Mouse (Mus musculus): ENCODE data around the gene Atad3a.

Atad3a gene

GRCm38 (mm10) chr4:155739152-155739551 is 21.7 kb downstream of the Atad3a start:
- DNase-seq (ENCODE audit: low spot score), result no peak

- DNase-seq (ENCODE audit: low spot score), result no peak
Measured at GRCm38 (mm10) chr4:155738262-155738661, 22.6 kb downstream of the Atad3a start.

DNA sequence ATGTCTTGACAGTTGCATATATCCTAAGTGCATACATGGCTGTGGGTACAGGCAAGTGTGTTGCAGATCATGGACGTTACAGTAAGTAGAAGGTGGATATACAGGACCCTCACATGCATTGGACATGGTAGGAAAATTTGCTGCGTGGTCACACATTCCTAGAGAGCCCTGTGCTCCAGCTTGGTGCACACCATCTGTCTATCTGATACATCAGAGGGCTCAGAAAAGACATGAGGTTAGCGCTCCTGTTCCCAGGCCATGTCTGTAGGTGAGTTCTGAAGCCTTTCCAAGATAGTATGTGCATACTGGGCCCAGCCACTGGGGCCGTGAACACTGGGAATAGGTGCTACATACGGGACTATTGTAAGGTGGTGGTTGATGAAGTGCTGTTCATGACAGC is 24.5 kb downstream of the Atad3a start:
- DNase-seq (ENCODE audit: low spot score), result no peak

GRCm38 (mm10) chr4:155735788-155736187 is 25.1 kb downstream of the Atad3a start:
- DNase-seq (ENCODE audit: low spot score), result no peak

DNA sequence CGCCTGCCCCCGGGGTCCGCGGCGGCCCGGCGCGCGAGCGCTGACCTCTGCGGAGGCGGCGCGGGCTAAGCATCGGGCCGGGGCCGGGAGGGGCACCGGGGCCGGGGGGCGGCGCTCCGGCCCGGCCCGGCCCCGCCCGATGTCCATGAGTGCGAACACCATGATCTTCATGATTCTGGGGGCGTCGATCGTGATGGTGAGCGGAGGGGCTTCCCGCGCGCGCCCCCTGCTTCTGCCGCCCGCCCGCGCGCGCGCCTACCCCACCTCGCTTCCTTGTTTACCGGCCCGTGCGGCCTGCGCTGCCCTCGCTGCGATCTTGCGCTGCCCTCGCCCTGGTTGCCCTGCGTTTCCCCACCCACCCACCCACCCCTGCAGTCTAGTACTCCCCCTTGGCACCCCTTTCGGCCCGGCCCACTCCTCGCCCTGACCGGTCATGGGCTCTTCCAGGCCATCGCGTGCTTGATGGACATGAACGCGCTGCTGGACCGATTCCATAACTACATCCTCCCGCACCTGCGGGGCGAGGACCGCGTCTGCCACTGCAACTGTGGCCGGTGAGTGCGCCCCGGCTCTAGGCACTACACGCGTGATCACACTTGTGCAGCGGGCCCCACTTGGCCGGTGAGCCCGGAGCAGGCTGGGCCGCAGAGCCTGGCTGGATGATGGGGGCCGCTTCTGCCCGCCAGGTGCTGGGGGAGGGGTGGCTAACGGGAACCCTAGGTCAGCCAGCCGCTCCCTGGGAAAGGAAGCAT is 25.8 kb downstream of the Atad3a start:
- DNase-seq (ENCODE audit: low spot score), result peak; percentile 63

- DNase-seq (ENCODE audit: low spot score), result peak; percentile 95
Measured at GRCm38 (mm10) chr4:155734350-155734941, 26.4 kb downstream of the Atad3a start, which contains the start of gene Tmem240. TSS of gene Tmem240 (plus strand) at chr4:155734800.

- no peak for DNase-seq (ENCODE audit: low spot score)
Measured at GRCm38 (mm10) chr4:155733267-155733666, 27.6 kb downstream of the Atad3a start.

- DNase-seq (ENCODE audit: low spot score), result no peak
Measured at GRCm38 (mm10) chr4:155727993-155728392, 32.9 kb downstream of the Atad3a start.

GRCm38 (mm10) chr4:155721668-155722083 is 39.2 kb downstream of the Atad3a start:
- DNase-seq (ENCODE audit: low spot score), result peak; percentile 33

DNA sequence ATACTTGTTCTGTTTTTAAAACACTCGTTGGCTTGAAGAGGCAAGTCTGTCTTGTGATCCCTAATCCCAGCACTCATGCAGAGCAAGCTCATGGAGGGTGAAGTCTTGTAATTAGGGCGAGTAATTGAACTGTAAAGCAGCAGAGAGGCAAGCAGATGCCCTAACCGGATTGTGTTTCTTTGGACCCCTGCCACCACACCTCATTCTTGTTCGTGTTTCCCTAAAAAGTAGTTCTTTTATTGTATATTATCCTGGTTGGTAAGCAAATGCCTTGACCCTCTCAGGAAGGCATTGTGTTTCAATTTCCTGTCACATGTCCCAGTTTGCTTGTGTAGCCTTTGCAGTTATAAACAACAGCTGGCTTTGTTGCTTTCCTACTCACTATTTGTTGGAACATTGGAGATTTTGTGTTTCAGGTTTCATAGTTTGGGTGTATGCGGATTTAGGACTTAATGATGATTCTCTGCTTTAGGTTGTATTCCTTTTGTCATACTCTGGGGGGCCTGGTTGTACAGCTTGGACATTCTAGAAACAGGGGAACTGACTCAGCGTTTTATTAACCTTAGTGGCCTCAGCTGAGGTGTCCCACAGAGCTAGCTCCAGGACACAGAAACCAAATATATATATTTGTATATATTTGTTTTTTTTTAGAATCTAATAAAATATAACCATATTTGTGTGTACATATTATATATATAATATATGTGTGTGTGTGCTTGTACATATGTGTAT is 50.2 kb downstream of the Atad3a start:
- DNase-seq (ENCODE audit: low spot score), result no peak

GRCm38 (mm10) chr4:155708988-155709387 is 51.9 kb downstream of the Atad3a start:
- DNase-seq (ENCODE audit: low spot score), result no peak

- DNase-seq (ENCODE audit: low spot score), result no peak
Measured at GRCm38 (mm10) chr4:155708582-155708981, 52.3 kb downstream of the Atad3a start.

- peak; percentile 33 for DNase-seq (ENCODE audit: low spot score)
Measured at GRCm38 (mm10) chr4:155705592-155705929, 55.3 kb downstream of the Atad3a start.

- DNase-seq (ENCODE audit: low spot score), result peak; percentile 98
Measured at GRCm38 (mm10) chr4:155704721-155705591, 55.9 kb downstream of the Atad3a start, which contains the start of gene Ssu72. TSS of gene Ssu72 (plus strand) at chr4:155704800.

DNA sequence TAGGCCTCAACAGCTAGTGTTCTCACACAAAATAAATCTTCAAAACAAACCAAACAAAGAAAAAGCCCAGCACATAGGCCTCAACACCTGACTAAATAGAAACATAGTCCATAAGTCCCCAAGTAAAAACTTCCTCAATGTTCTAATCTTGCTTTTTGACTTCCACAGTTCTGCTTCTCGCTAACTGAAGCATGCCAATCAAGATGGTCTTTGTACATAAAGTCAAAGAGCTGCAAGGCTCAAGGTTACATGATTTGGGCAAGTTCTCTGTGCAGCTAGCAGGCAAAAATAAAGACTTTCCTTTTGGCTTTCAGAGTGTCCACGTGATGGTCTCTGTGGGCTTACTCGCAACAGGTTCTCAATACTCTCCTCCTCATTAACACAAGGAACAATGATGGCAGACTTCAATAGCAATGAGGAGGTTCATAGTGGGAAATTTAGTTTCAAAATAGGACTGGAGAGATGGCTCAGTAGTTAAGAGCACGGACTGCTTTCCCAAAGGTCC is 57.4 kb downstream of the Atad3a start:
- DNase-seq (ENCODE audit: low spot score), result no peak

- peak; percentile 55 for DNase-seq (ENCODE audit: low spot score)
Measured at GRCm38 (mm10) chr4:155700425-155700824, 60.5 kb downstream of the Atad3a start.

DNA sequence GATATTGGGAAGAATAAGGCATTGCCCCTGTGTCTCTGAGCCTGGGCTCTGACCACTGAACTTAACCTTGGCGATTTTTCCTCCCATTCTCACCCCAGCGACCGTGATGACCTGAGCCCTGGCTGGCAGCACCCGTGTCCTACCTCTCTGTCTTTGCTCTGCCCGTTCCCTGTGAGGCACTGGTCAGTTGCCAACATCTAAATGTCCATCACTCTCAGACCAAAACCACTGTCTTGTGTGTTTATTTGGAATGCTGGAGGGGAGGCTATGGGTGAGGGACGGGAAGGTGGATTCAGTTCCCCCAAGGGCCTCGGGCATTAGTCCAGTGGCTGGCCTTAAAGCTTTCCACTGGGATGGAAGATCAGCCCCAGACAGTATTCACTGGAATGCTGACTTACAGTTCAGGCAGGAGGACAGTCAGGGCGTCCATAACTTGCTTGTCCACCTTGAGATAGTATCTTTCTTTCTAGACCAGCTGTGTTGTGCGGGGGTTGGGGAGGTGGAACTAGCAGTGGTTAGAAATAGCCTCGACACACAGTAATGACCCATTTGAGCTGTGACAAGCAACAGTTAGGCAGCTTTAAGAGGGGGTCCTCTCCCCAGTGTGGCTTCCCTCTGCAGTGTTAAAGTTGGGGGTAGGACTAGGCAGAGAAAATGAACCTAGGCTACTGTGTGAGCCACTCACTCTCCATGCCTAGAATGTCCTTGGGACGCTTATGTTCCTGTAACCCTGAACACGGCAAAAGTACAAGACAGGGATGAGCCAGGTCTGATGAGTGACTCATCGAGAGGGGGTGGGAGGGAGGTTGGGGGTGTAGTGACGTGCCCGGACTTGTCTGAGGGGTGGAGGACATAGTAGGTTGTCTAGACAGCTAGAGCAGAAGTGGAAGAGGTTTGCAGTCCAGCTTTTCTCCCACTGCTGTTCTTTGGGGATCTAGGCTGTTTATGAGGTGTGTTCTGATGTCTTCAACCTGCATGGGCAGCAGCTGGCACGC is 64.3 kb downstream of the Atad3a start:
- no peak for DNase-seq (ENCODE audit: low spot score)

DNA sequence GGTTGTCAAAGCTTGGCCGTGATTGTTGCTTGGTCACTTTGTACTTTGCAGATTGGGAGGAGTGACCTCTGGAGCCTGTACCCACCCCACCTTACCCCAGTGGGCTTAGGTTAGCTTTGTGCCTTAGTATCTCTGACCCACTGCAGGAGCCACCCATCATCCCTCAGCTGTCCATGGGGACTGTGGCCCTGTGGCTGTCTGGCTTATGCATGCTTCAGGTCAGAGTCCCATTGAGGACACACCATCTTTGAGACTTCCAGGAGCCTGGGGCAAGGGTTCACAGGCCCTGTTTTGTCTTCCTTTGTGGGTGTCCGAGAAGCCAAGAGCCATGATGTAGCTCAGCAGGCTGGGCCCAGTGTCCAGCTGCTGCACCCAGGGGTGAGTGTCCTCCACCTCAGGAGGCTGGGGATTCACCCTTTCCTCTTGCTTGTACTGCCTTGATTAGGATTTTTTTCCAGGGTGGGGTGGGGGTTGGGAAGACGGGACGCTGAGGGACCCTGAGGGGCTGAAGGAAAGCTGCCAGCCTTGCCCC is 65.3 kb downstream of the Atad3a start:
- no peak for DNase-seq (ENCODE audit: low spot score)

- peak; percentile 61 for DNase-seq (ENCODE audit: low spot score)
Measured at GRCm38 (mm10) chr4:155694482-155695401, 66.2 kb downstream of the Atad3a start.
